In the genomic region with DNA sequence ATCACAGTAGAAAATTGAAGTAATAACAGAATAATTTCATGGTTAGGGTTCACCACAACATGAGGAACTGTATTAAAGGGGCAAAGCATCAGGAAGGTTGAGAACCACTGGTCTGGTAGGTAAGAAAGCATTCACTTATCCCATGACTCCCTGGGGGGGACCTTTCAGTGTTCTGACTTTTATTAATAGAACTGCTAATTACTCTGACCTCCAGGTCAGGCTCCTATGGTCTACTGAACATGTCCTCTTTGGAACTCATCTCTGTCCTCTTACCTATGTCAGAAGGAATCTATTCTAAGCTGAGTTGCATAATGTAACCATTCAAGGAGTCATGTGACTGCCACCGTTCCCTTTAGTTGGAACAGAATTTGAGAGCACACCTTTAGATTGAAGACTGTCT, we compare ENCODE assay signal across 22 mouse cellular contexts.
"Had no signal": no experiment of that assay in that cellular context is flagged by ENCODE, and none has a peak within 500 bp of the region (broad histone marks: within the 10 kb centered on the region; RNA-seq: fewer than 3 reads in every experiment).

No protein-coding gene starts in this region.

- H3K27me3 ChIP-seq: heart, embryonic 13.5 days; heart, embryonic 15.5 days; hindbrain, embryonic 15.5 days; limb, embryonic 13.5 days; limb, embryonic 15.5 days had no signal

- H3K9me3 ChIP-seq: heart, embryonic 10.5 days; heart, embryonic 13.5 days; heart, embryonic 15.5 days; hindbrain, embryonic 13.5 days; hindbrain, embryonic 15.5 days; limb, embryonic 13.5 days; limb, embryonic 15.5 days; liver, embryonic 12.5 days had no signal

- ATAC-seq: hindbrain, postnatal 0 days; intestine, embryonic 16.5 days; liver, embryonic 12.5 days had no signal

- H3K4me3 ChIP-seq: heart, embryonic 10.5 days; heart, embryonic 13.5 days; heart, embryonic 15.5 days; hindbrain, embryonic 13.5 days; hindbrain, embryonic 15.5 days; limb, embryonic 13.5 days; limb, embryonic 15.5 days; liver, embryonic 12.5 days had no signal

- DNase-seq: gastrocnemius, postnatal 14 days; gastrocnemius, postnatal 36 days; heart, adult 18-20 months; heart, postnatal 14 days; heart, postnatal 36 days; kidney, adult 11 months; kidney, postnatal 25 days; layer of hippocampus, adult 9-11 months; layer of hippocampus, postnatal 36 days; left cerebral cortex, postnatal 4 days; lung, adult 18-20 months had no signal

- H3K27ac ChIP-seq: heart, embryonic 10.5 days; heart, embryonic 13.5 days; heart, embryonic 15.5 days; hindbrain, embryonic 13.5 days; hindbrain, embryonic 15.5 days; hindbrain, postnatal 0 days; limb, embryonic 13.5 days; limb, embryonic 15.5 days; liver, embryonic 12.5 days; liver, embryonic 14.5 days had no signal

- H3K4me2 ChIP-seq: heart, embryonic 13.5 days; heart, embryonic 15.5 days; hindbrain, embryonic 13.5 days; hindbrain, embryonic 15.5 days; limb, embryonic 13.5 days; limb, embryonic 15.5 days; liver, embryonic 12.5 days had no signal

- H3K36me3 ChIP-seq: heart, embryonic 10.5 days; heart, embryonic 13.5 days; heart, embryonic 15.5 days; hindbrain, embryonic 13.5 days; hindbrain, embryonic 15.5 days; limb, embryonic 13.5 days; limb, embryonic 15.5 days; liver, embryonic 12.5 days had no signal

- H3K9ac ChIP-seq: heart, embryonic 13.5 days; heart, embryonic 15.5 days; hindbrain, embryonic 13.5 days; hindbrain, embryonic 15.5 days; limb, embryonic 13.5 days; limb, embryonic 15.5 days; liver, embryonic 12.5 days; liver, embryonic 14.5 days had no signal
